Mouse (Mus musculus): ENCODE data around the gene Nol9. TPM values are rescaled to one million over a fixed set of nuclear protein-coding genes. Genes with fewer than 3 reads are reported as not detected.
"Not testable (repeated sequence)": the region's sequence is repeated elsewhere in the genome, so short reads cannot be mapped to it uniquely, and the experiment has no call there.

The Nol9 gene
- polyA plus RNA-seq, 1 experiment, result 28.8 TPM

GRCm38 (mm10) chr4:152029087-152029486 is 10.0 kb upstream of the Nol9 start:
- peak; percentile 8 for DNase-seq (ENCODE audit: low read depth)
- TF ChIP-seq POLR2A (IDR thresholded peaks at IDR 0.05; ENCODE audit: borderline replicate concordance, extremely low read depth, insufficient read depth, insufficient read length, poor library complexity, severe bottlenecking) (no peak), CTCF (IDR thresholded peaks at IDR 0.05; ENCODE audit: borderline replicate concordance, extremely low read depth, insufficient read depth, insufficient read length) (peak; percentile 8; the same call in 1 of the 2 replicates)

GRCm38 (mm10) chr4:152029997-152030396 is 9.1 kb upstream of the Nol9 start:
- DNase-seq (ENCODE audit: low read depth), result peak; percentile 58
- TF ChIP-seq POLR2A (IDR thresholded peaks at IDR 0.05; ENCODE audit: borderline replicate concordance, extremely low read depth, insufficient read depth, insufficient read length, poor library complexity, severe bottlenecking) (no peak), CTCF (IDR thresholded peaks at IDR 0.05; ENCODE audit: borderline replicate concordance, extremely low read depth, insufficient read depth, insufficient read length) (peak; percentile 12; the same call in 1 of the 2 replicates)

GRCm38 (mm10) chr4:152032922-152033321 is 6.2 kb upstream of the Nol9 start:
- TF ChIP-seq CTCF (IDR thresholded peaks at IDR 0.05; ENCODE audit: borderline replicate concordance, extremely low read depth, insufficient read depth, insufficient read length) (no peak), POLR2A (IDR thresholded peaks at IDR 0.05; ENCODE audit: borderline replicate concordance, extremely low read depth, insufficient read depth, insufficient read length, poor library complexity, severe bottlenecking) (no peak)
- no peak for DNase-seq (ENCODE audit: low read depth)

GRCm38 (mm10) chr4:152036464-152036863 is 2.7 kb upstream of the Nol9 start:
- DNase-seq (ENCODE audit: low read depth), result not testable (repeated sequence)

DNA sequence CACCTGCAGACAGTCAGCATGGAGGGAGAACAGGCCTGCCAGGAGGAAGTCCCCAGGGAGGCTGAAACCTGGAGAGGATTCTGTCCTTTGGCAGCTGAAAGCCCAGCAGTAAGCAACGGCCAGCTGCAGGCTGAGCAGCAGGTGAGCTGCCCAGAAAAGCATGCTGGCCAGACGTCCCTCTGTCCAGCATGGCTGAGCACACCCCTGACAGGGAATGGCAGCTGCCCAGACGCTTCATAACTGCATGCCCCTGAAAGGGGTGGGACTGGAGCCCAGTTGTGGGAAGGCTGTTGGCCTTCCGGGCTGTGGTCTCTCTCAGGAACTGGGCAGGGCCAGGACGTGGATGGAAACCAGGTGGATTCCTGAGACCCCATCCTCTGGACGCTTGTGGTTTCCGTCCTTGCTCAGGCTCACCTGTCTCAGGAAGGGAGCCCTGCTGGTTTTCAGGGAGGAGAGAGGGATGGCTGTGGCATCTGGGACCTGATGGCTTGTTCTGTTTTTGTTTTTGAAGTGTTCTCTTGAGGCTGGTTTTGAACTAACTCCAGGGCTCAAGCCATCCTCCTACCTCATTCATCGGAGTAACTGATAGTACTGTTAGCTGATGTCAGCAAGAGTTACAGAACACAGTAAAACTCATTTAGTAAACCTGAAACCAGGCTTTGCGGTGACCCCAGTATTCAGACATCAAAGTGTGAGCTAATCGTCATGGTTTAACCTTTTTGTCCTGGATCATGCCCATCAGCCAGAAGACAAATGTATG is 716 bp upstream of the Nol9 start, which contains the start of gene Tas1r1:
Gene Tas1r1, minus strand, starts transcription at position 344 of the 760 bp plus-strand sequence.
- DNase-seq (ENCODE audit: low read depth), result no peak
- TF ChIP-seq POLR2A (IDR thresholded peaks at IDR 0.05; ENCODE audit: borderline replicate concordance, extremely low read depth, insufficient read depth, insufficient read length, poor library complexity, severe bottlenecking) (no peak), CTCF (IDR thresholded peaks at IDR 0.05; ENCODE audit: borderline replicate concordance, extremely low read depth, insufficient read depth, insufficient read length) (no peak)

DNA sequence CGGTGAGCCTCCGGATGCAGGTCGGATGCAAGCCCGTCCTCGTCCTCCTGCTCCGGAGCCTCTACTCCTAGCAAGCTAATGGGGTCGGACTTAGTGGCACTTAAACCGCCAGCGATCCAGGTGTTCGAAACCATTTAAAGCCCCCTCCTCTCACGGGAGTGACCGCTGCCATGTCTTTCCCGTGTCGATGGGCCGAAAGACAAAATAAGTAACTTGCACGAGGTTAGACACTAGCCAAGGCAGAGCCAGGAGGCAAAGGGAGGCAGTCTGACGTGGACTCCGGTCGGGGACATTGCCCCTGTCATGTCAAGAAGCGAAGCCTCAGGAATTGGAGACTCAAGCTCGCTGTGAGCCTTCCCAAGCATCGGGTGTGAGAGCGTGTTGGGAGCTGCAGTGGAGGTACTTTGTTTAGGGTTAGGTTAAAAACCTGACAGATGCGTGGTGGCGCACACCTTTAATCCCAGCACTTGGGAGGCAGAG is 750 bp downstream of the Nol9 start:
- TF ChIP-seq POLR2A (IDR thresholded peaks at IDR 0.05; ENCODE audit: borderline replicate concordance, extremely low read depth, insufficient read depth, insufficient read length, poor library complexity, severe bottlenecking), result no peak
- TF ChIP-seq CTCF (IDR thresholded peaks at IDR 0.05; ENCODE audit: borderline replicate concordance, extremely low read depth, insufficient read depth, insufficient read length), result no peak
- no peak for DNase-seq (ENCODE audit: low read depth)

GRCm38 (mm10) chr4:152041924-152042641 is 3.0 kb downstream of the Nol9 start:
- DNase-seq (ENCODE audit: low read depth), result no peak
- TF ChIP-seq POLR2A (IDR thresholded peaks at IDR 0.05; ENCODE audit: borderline replicate concordance, extremely low read depth, insufficient read depth, insufficient read length, poor library complexity, severe bottlenecking), result no peak
- no peak for TF ChIP-seq CTCF (IDR thresholded peaks at IDR 0.05; ENCODE audit: borderline replicate concordance, extremely low read depth, insufficient read depth, insufficient read length)

GRCm38 (mm10) chr4:152043171-152043570 is 4.0 kb downstream of the Nol9 start:
- TF ChIP-seq POLR2A (IDR thresholded peaks at IDR 0.05; ENCODE audit: borderline replicate concordance, extremely low read depth, insufficient read depth, insufficient read length, poor library complexity, severe bottlenecking), result no peak
- no peak for TF ChIP-seq CTCF (IDR thresholded peaks at IDR 0.05; ENCODE audit: borderline replicate concordance, extremely low read depth, insufficient read depth, insufficient read length)
- DNase-seq (ENCODE audit: low read depth), result no peak

DNA sequence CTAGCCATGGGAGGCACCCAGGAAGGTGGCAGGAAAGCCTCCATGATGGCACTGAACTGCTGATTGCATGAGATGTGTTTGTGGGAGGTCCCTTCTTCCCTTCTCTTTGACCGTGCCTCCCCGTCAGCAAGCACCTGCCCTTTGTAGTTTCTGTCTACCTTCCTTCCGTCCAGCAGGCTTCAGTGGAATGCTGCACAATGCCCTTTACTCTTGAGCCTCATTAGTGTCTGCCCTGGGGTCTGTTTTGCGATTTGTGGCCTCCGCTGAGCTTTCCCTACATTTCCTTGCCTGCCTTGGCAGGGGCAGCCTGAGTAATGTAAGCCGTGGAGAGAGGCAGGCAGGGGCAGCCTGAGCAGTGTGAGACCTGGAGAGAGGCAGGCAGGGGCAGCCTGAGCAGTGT is 5.5 kb downstream of the Nol9 start:
- no peak for DNase-seq (ENCODE audit: low read depth)
- TF ChIP-seq POLR2A (IDR thresholded peaks at IDR 0.05; ENCODE audit: borderline replicate concordance, extremely low read depth, insufficient read depth, insufficient read length, poor library complexity, severe bottlenecking) (no peak), CTCF (IDR thresholded peaks at IDR 0.05; ENCODE audit: borderline replicate concordance, extremely low read depth, insufficient read depth, insufficient read length) (no peak)

- no peak for DNase-seq (ENCODE audit: low read depth)
- TF ChIP-seq CTCF (IDR thresholded peaks at IDR 0.05; ENCODE audit: borderline replicate concordance, extremely low read depth, insufficient read depth, insufficient read length), result no peak
- TF ChIP-seq POLR2A (IDR thresholded peaks at IDR 0.05; ENCODE audit: borderline replicate concordance, extremely low read depth, insufficient read depth, insufficient read length, poor library complexity, severe bottlenecking), result no peak
These were observed 23.4 kb downstream of the Nol9 start for GRCm38 (mm10) chr4:152062390-152063110.

DNA sequence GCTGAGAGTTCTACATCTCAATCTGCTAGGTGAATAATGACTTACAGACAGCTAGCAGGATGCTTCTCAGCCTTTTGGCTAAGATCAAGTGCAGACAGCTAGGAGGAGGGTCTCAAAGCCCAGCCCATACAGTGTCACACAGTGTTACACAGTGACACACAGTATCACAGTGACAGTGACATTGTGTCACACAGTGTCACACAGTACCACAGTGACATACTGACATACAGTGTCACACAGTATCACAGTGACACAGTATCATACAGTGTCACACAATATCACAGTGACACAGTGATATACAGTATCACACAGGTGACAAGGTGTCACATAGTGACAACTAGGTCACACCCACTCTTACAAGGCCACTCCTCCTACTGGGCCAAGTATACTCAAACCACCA is 28.2 kb downstream of the Nol9 start:
- TF ChIP-seq POLR2A (IDR thresholded peaks at IDR 0.05; ENCODE audit: borderline replicate concordance, extremely low read depth, insufficient read depth, insufficient read length, poor library complexity, severe bottlenecking) (no peak), CTCF (IDR thresholded peaks at IDR 0.05; ENCODE audit: borderline replicate concordance, extremely low read depth, insufficient read depth, insufficient read length) (no peak)
- DNase-seq (ENCODE audit: low read depth), result no peak
